Mouse (Mus musculus) kidney, adult 8-10 months (tissue): ENCODE data around the gene Sptbn1.

ENCODE experiments used
- DNase-seq, 2 experiments: peaks; one replicate each; pipeline ENCODE4 v3.0.0; 2022

The Sptbn1 gene

DNA sequence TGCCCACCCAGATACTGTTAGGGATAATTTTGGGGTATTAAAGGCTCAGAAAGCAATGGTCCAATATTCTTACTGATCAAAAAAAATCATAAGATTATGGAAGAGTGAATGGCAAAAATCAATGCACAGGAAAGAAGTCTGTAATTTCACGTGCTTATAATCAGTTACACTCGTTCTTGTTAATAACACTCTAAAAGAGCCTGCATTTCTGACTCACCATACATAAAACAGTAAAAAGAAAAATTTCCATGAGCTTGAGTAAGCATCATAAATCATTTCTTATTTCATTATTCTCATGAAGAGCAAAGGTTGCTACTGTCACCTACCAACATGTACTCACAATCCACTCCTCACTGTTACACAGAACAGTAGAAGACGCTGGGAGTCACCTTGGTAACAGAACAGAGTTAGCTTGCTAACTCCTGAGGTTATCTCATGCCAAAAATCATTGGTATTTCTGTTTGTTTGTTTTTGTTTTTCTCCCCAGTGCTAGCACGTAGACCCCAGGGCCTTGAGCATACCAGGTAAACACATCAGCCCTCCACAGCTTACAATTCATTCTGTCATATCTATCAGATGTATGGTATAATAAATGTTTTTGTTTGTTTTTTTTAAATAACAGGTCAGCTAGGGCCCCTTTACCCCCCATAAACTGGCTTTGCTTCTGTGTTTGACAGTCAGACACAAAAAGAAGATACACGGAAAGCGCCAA is 57.7 kb downstream of the Sptbn1 start:
- no peak for DNase-seq

DNA sequence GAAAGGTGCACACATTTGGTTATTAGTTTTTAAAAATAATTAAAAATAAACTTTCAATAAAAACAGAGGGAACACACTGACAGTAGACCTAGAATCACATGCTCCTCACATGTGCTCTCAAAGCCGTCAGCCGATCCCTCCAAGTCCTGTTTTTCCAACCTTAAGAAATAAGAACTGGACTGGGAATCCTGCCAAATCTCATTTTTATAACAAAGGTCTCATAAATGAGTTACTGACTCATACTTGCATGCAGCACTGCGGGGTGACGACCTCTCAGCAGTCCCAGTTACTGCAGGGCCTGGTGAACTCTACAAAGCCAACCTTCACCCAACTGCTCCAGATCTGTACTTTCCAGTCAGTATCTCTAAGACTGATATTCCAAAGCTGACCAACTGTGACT is 58.5 kb downstream of the Sptbn1 start:
- peak; percentile 77 to 88 for DNase-seq

DNA sequence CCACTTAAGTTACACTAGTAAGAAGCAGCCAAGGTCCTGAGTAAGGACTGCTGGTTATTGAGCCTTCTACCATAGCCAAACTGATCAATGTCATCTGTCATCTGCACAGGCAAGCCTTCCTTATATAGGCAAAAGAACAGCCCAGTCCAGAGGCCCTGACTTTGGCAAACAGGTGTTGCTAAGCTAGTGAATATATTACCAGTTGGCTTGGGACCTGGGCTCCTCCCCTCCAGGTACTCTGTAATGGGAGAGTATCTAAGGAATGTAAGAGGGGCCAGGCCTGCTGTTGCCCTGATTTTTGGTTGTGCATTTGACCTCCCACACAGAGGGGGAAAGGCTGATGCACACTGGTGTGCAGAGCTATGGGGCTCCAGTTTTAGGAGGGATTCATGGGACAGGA is 63.6 kb downstream of the Sptbn1 start:
- DNase-seq: peak; percentile 69 to 73

DNA sequence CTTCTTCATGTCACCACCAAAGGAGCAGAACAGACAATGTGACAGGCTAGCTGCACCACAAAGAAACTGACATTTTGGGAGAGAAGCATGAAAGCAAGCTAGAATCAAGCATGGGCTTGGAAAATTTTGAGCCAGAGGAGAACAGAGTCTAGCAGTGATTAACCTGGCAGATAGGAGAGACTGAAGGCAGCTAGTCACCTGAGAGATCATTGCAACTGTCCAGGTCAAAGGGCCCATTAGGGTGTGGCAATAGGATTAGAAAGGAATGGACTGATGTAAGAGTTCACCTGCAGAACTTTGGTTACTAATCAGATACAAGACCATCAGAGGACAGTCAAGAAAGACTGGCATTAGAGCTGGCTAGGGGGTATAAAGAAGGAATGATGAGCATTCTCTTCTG is 67.6 kb downstream of the Sptbn1 start:
- DNase-seq: no peak

DNA sequence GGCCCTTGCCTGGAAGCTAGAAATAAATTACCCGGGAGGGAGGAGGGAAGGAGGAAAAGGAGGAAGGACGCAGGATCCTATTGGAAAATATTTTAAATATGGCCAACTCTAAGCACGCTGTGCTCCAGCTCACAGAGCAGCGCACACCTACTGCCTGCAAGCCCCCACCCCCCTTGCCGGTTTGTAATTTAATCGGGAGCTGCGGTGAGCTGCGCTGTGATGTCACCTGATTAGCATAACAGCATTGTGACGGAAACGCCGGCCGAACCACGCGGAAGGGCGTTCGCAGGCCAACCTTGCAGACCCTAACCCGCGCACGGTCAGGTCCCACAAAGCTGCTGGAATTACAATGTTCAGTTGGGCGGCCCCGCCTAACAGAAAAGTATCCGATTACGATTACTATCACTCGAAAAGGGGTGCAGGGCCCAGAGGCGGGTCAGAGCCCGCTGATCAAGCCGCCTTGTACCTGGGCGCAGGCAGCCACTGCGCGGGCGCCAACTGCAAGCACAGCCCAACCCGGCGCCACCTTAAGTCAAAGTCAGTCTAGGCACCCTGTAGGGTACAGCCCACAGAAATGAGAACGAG is 69.8 kb downstream of the Sptbn1 start:
- DNase-seq: peak; percentile 75 to 81

- peak in 1 of 2 experiments; percentile 80 for DNase-seq
These were observed 70.3 kb downstream of the Sptbn1 start for GRCm38 (mm10) chr11:30197564-30198090.

DNA sequence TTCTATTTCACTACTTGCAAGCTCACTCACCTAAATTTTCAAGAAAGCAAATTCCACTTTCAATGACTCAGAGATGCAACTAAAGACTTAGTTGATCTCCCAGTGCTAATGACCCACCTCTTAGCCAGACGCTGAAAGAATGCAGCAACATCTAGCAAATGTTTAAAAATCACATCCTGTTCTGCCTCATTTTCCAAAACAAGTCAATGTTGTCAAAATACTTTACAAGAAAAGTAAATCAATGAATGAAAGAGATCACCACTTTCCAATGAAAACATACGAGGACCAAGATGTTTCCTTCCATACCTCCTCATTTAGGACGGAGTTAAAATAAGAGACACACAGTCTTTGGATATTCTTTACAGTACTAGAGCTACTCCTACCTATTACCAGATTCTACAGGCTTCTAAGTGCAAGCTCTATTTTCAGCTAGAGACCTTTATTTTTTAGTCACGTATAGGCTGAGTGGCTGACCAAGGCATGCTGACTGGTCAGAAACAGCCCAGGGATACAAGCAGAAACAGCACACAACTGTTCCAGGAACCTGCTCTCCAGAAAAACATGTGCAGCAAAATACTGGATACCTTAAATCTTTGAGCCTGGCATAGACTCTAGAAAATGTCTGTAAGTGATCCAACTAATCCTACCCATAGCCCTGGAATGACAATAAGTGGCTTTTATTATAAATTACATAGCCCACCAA is 71.5 kb downstream of the Sptbn1 start:
- DNase-seq: no peak

GRCm38 (mm10) chr11:30195756-30196155 is 72.2 kb downstream of the Sptbn1 start:
- DNase-seq: no peak

GRCm38 (mm10) chr11:30194800-30195199 is 73.2 kb downstream of the Sptbn1 start:
- DNase-seq: no peak

DNA sequence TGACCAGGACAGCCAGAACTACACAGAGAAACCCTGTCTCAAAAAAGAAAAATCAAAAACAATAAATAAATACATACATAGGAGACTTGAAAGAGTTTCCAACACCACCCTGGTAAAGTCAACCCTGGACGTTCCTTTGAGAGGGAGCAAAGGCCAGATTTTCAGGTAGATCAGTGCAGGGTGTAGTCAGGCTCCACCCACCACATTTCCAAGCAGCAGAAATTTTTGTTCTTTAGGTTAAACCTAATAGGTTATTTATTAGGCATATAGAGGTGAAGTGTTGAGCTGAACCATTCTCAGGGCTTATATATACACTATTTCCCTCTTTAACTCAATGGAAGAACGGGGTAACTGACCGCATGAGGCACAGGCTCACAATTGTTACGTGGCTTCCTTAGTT is 77.0 kb downstream of the Sptbn1 start:
- no peak for DNase-seq

DNA sequence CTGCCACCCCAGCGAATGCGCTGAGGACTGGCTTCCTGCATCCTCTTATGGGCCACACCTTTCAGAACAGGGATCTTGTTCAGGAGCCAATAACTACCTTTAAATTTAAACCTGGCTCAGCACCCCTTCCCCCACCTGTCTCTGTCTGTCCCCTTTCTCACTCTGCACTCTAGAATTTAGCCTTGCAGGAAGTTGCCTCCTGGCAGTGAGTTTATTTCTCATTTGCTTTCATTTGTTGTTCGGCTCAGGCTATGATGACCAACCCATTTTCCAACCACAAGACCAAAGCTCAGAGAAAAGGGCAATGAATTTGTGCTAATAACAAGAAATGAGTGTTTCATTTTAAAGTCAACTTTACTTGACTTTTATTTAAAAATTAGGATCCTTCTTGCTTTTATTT is 77.9 kb downstream of the Sptbn1 start:
- no peak for DNase-seq

DNA sequence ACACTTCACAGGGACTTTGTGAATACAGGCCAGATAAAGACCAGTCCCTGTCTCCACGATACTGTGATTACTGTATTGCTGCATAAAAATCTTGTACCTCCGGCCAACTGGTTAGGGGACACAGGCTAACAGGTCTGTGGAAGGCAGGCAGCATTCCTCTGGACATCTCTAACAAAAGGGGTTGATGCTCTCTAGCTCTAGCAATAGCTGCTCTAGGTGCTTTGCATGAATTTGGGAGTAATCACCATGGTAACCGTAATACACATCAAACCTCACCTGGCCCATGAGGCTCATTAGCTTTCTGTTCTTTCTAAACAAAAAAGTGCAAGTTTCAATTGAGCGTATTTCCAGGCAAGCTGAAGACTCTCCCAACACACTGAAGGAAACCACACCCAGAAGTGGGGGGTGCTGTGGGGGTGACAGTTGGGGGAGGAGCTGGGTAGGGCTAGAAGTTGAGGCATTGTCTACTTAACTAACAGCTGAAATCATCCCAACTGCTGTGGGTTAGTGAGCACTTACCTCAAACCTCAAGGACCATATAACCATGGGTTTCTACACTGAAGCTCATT is 81.0 kb downstream of the Sptbn1 start:
- no peak for DNase-seq

DNA sequence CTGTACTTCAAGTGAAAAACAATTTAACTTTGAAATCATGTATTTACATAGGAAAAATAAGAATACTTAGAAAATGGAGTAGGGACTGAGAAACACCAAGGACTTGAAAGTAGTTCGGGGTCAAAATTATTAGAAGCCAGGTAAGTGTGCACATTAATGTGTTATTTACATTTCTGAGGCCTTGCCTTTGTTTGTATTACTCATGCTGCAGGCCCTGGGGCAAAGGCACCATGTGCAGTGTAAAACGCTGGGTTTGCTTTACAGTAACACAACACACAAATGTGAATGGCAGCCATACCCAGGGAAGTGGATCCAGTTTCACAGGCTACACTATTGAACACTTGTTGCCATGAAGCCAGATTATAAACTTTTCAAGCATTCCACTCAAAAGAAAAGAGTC is 83.4 kb downstream of the Sptbn1 start:
- DNase-seq: no peak

DNA sequence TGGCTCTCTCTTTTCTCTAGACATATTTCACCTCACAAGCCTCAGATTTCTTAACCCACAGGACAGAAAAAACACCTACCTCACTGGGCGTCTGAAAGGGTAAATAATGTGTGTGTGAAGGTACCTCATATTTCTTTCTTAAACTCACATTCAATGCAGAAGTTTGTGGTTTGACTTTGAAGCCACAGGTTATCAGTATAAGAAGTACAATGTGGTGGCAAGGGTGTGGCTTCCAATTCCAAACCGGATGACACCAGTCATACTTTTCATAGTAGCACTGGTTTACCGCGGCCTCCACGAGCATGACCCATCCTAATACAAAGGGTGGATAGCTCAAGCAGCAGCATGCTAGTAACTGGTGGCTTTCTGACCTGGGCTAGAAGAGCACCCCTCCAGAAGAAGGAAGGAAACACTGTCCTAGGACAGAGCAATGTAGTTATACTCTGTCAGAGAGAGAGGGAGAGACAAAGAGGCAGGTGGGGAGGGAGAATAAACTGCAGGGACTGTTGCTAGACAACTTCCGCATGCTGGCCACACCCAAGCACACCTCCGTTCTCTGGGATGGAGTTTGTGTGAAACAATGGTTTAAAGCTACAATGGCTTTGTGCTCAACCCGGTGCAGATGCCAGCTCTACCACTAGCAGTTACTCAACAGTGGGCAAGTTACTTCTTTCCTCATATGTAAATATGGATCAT is 85.1 kb downstream of the Sptbn1 start:
- DNase-seq: no peak

DNA sequence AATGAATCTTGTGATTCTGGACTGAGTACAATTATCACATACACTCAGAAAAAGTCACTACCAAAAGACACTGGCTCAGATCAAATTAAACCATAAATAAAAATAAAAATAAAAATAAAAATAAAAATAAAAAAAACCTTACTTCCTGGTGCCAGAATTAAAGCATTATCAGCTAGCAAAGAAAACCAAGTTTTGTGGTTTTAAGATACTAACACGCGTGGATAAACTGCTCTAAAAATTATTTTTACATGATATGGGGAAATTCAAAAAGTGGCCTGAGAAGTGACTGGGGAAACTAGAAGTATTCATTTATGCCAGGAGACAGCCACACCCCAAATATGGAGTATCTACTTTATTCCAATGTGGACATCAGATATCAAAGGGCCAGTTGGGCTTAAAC is 89.8 kb downstream of the Sptbn1 start:
- no peak for DNase-seq

DNA sequence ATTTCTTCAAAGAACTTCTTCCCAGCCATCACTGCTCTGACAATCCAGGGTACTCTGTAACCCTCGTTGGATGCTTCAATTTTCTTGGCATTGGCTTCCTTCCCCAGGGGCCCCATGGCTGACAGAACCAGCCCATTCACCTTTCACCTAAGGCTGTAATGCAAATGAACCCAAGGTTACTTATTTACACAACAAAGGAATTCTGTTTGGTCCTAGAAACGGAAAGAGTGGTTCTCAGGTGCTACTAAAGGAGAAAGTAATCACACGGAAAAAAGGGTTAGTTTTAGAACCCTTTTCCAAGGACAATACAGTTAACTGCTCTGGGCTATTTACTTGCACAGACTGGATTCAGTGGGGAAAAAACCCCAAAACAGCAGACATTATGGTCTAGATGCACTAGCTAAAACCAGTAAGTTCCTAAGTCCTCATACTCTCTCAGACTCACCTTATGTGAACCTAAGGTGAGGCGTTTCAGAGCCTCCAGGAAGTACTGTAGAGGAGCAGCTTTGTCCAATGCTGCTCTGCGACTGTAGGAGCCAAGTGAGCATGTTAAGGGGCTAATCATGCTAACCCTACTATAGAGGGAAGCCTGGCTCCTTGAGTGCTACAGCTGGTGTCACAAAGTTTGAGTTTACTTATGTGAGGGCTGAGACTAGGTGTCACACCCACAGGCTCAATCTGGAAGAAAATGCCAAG is 90.7 kb downstream of the Sptbn1 start:
- peak; percentile 58 to 74 for DNase-seq

DNA sequence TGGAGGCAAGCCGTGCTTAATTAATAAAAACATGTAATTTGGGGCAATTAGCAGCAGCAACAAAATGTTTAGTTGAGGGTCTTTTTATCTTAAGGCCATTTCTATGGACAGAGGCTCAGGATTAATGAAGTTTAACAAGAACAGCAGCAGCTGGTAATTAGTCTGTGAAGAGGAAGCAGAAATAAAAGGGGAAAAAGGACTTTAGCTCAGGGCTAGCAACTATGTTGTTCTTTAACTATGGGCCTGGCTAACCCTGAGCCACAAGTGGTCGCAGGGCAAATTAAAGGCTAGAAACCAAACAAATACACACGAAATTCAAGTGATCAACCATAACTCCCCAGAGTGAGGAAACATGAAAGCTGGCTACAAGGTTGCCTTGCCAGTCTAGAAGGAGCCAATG is 91.9 kb downstream of the Sptbn1 start:
- DNase-seq: no peak

GRCm38 (mm10) chr11:30175623-30176022 is 92.4 kb downstream of the Sptbn1 start:
- DNase-seq: no peak

DNA sequence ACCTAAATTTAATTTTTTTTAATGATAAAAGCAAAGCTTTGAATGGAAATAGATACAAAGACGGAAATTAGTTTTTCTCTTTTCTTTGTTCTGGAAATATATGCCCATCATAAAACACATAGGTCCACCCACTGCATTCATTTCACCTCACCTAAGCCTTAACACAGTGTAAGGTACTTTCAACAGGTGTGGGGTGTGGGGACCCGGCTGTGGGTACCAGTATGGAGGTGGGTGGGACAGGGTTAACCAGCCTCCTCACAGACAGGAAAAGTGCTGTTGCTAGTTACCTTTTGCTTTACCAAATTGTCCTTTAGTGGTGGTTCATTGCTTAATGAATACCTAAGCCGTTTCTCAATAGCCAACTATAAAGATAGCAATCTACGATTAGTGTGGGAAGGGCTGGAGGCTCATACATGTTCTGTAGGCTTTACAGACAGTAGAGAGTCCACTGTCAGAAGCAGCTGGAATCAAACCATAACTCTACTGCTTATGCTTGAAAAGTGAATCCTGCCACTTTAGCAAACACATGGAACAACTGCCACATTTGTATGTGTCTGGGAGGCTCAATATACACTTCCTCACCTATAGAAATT is 96.3 kb downstream of the Sptbn1 start:
- DNase-seq: no peak

GRCm38 (mm10) chr11:30171184-30171583 is 96.8 kb downstream of the Sptbn1 start:
- no peak for DNase-seq

DNA sequence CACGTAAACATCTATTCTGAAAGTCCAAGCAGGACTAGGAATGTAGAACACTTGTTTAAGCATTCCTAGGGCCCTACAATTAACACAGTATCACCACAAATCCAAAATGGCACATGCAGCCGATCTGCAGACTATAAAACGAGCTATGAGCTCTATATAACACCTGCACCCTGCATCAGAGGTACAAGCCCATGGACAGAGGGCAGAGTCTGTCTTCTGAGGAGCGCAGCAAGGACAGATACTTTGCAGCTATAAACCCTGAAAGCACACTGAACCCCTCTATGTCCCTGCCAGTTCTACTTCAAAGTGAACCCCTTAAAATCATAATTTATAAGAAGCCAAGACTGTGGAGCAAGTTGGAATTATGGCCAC is 101.4 kb downstream of the Sptbn1 start:
- no peak for DNase-seq
